8 mouse cellular contexts compared by ENCODE assay signal in the genomic region with DNA sequence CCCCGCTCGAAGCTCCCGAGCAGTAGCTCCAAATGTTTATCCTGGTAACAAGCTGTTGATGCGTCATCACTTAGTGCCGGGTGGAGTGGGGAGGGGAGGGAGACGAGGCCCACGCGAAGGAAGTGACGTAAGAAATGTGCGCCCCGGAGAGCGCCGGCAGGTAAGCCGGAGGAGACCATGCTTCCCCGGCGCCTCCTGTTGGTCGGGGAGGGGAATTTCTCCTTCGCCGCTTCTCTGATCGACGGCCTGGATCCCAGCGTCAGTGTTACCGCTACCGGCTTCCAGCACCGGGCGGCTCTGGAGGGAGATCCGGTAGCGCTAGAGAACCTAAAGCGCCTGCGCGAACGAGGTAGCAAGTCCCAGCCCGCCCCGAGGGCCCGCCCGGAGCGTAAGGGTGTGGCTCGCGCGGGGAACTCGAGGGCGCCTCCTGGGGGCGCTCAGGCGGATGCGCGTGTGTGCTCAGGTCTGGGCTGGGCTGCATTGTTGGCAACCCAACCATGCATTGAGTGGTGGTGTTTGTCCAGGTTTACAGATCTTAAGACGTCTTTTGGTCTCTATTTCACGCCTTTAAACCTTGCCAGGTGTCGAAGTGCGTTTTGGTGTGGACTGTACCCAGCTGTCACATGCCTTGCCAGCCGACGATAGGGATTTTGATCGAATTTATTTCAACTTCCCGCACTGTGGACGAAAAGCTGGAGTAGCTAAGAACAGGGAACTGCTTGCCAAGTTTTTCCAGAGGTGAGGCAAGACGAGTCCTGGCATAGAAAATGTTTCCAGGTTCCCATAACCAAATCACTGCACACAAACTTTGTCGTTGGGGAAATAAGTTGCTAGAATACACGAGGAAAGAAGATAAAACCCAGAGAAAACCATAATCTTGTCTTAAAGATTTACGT. TPM values are rescaled to one million over a fixed set of nuclear protein-coding genes. Genes with fewer than 3 reads are reported as not detected.
DNase-seq lines count a peak whose midpoint lies in the region; ATAC-seq and TF ChIP-seq lines count a peak whose summit lies in the region.

Gene Fdxacb1, plus strand, starts transcription at position 130 of the 896 bp plus-strand sequence.

- H3K4me1 ChIP-seq in heart, embryonic 12.5 days (replicated peaks), result peaks cover 13% of the 10 kb centered on the region
- H3K4me1 ChIP-seq in kidney, postnatal 0 days (replicated peaks; ENCODE audit: insufficient read depth, low read length), result peaks cover 5% of the 10 kb centered on the region; the same call in 1 of the 2 replicates
- H3K4me1 ChIP-seq in liver, embryonic 11.5 days (replicated peaks; ENCODE audit: control insufficient read depth, insufficient read depth, low read length), result peaks cover 8% of the 10 kb centered on the region; the same call in 1 of the 2 replicates
- H3K4me1 ChIP-seq in stomach, embryonic 14.5 days (ENCODE audit: control insufficient read depth, insufficient read depth, low read length), result peaks cover 8% of the 10 kb centered on the region; the same call in 1 of the 2 replicates

- peak; percentile 88 for TF ChIP-seq CTCF in kidney, postnatal 0 days (IDR thresholded peaks at IDR 0.05; ENCODE audit: low read depth)

- H3K9me3 ChIP-seq in heart, embryonic 12.5 days (replicated peaks), result no peaks in the 10 kb centered on the region
- no peaks in the 10 kb centered on the region for H3K9me3 ChIP-seq in kidney, postnatal 0 days (replicated peaks; ENCODE audit: low read length)
- no peaks in the 10 kb centered on the region for H3K9me3 ChIP-seq in liver, embryonic 11.5 days (ENCODE audit: control insufficient read depth, low read length)
- no peaks in the 10 kb centered on the region for H3K9me3 ChIP-seq in stomach, embryonic 14.5 days (ENCODE audit: control insufficient read depth, low read depth, low read length)

- H3K4me3 ChIP-seq in heart, embryonic 12.5 days, result peak within 1 kb of the TSS; percentile 62
- peak within 1 kb of the TSS; percentile 63 for H3K4me3 ChIP-seq in kidney, postnatal 0 days (replicated peaks; ENCODE audit: low read depth, low read length)
- H3K4me3 ChIP-seq in liver, embryonic 11.5 days (ENCODE audit: low read depth, low read length), result peak within 1 kb of the TSS; percentile 64
- H3K4me3 ChIP-seq in stomach, embryonic 14.5 days (ENCODE audit: low read depth, low read length), result peak within 1 kb of the TSS; percentile 45

- peak; percentile 92 for ATAC-seq in erythroid progenitor cell, adult 5-6 weeks (replicated peaks; ENCODE audit: low FRiP score, poor library complexity, severe bottlenecking)
- ATAC-seq in heart, embryonic 12.5 days (ENCODE audit: insufficient number of reproducible peaks, low FRiP score), result peak; percentile 98
- peak; percentile 96 for ATAC-seq in kidney, postnatal 0 days (replicated peaks; ENCODE audit: low FRiP score, low read depth)
- ATAC-seq in liver, embryonic 11.5 days (replicated peaks; ENCODE audit: low FRiP score), result peak; percentile 97
- peak; percentile 97 for ATAC-seq in stomach, embryonic 14.5 days (ENCODE audit: insufficient number of reproducible peaks, insufficient read depth, low FRiP score, low read depth)

- H3K36me3 ChIP-seq in heart, embryonic 12.5 days, result peaks cover 10% of the 10 kb centered on the region
- H3K36me3 ChIP-seq in kidney, postnatal 0 days (ENCODE audit: insufficient read depth, low read length), result 0 out of 2 replicates have a peak, but pooled peaks cover 3% of the 10 kb centered on the region
- no peaks in the 10 kb centered on the region for H3K36me3 ChIP-seq in liver, embryonic 11.5 days (ENCODE audit: control insufficient read depth, insufficient read depth, low read length)
- peaks cover 9% of the 10 kb centered on the region; the same call in 1 of the 2 replicates for H3K36me3 ChIP-seq in stomach, embryonic 14.5 days (ENCODE audit: control insufficient read depth, insufficient read depth, low read length)

- DNase-seq in CD4-positive helper T cell, adult 2 months (ENCODE audit: low read depth, low spot score), result peak; percentile 99
- peak; percentile 96 for DNase-seq in brain, embryonic 18.5 days (ENCODE audit: low read depth, low spot score)
- DNase-seq in kidney, postnatal 0 days (ENCODE audit: low spot score), result peak; percentile 98
- DNase-seq in liver, embryonic 11.5 days (ENCODE audit: low spot score), result peak; percentile 96
- DNase-seq in naive thymus-derived CD4-positive, alpha-beta T cell, adult 2 months (ENCODE audit: low read depth), result peak; percentile 99

- peak within 1 kb of the TSS; percentile 92 for H3K4me2 ChIP-seq in heart, embryonic 12.5 days
- peak within 1 kb of the TSS; percentile 61 for H3K4me2 ChIP-seq in kidney, postnatal 0 days (ENCODE audit: low read length)
- H3K4me2 ChIP-seq in liver, embryonic 11.5 days, result peak within 1 kb of the TSS; percentile 86
- H3K4me2 ChIP-seq in stomach, embryonic 14.5 days (replicated peaks; ENCODE audit: low read depth, low read length), result peak within 1 kb of the TSS; percentile 71

- 3% methylated on average over 59 of the region's 59 CpGs for whole genome bisulfite sequencing in heart, embryonic 12.5 days
- 2% methylated on average over 59 of the region's 59 CpGs for WGBS in kidney, postnatal 0 days
- WGBS in liver, embryonic 11.5 days, result 4% methylated on average over 59 of the region's 59 CpGs
- 3% methylated on average over 59 of the region's 59 CpGs for WGBS in stomach, embryonic 14.5 days

- peak within 1 kb of the TSS; percentile 70 for H3K9ac ChIP-seq in heart, embryonic 12.5 days
- peak within 1 kb of the TSS; percentile 66 for H3K9ac ChIP-seq in kidney, postnatal 0 days (ENCODE audit: low read depth, low read length)
- peak within 1 kb of the TSS; percentile 76 for H3K9ac ChIP-seq in liver, embryonic 11.5 days (ENCODE audit: low read depth, low read length)
- peak within 1 kb of the TSS; percentile 57 for H3K9ac ChIP-seq in stomach, embryonic 14.5 days (replicated peaks; ENCODE audit: low read depth, low read length)

- H3K27me3 ChIP-seq in heart, embryonic 12.5 days (replicated peaks), result no peaks in the 10 kb centered on the region
- H3K27me3 ChIP-seq in kidney, postnatal 0 days (ENCODE audit: insufficient read depth, low read length), result no peaks in the 10 kb centered on the region
- H3K27me3 ChIP-seq in liver, embryonic 11.5 days (replicated peaks; ENCODE audit: control insufficient read depth, insufficient read depth, low read length), result no peaks in the 10 kb centered on the region
- no peaks in the 10 kb centered on the region for H3K27me3 ChIP-seq in stomach, embryonic 14.5 days (ENCODE audit: control insufficient read depth, insufficient read depth, low read length)

- H3K27ac ChIP-seq in heart, embryonic 12.5 days (ENCODE audit: poor library complexity, severe bottlenecking), result peak within 1 kb of the TSS; percentile 91
- H3K27ac ChIP-seq in kidney, postnatal 0 days, result peak within 1 kb of the TSS; percentile 90
- peak within 1 kb of the TSS; percentile 91 for H3K27ac ChIP-seq in liver, embryonic 11.5 days (ENCODE audit: low read depth, low read length)
- H3K27ac ChIP-seq in stomach, embryonic 14.5 days (ENCODE audit: low read length), result peak within 1 kb of the TSS; percentile 92

RNA-seq across cellular contexts. Expression of gene Fdxacb1, which starts in this region (rescaled TPM):
- total RNA-seq in erythroid progenitor cell, adult 5-6 weeks (2015; ENCODE audit: low replicate concordance), result 7.9 and 8.0 TPM in 2 replicates
- 6.8 and 8.2 TPM in 2 replicates for total RNA-seq in erythroid progenitor cell, adult 5-6 weeks (2017; ENCODE audit: low replicate concordance)
- 8.0 and 10.3 TPM in 2 replicates for polyA plus RNA-seq in heart, embryonic 12.5 days (2016; fragmentation: Nextera tagmentation; extraction: Ambion mirVana)
- polyA plus RNA-seq in kidney, postnatal 0 days (2015; fragmentation: Nextera tagmentation; extraction: Ambion mirVana), result 7.9 and 9.3 TPM in 2 replicates
- 15.7 and 16.0 TPM in 2 replicates for polyA plus RNA-seq in liver, embryonic 11.5 days (2014; fragmentation: Nextera tagmentation; extraction: Ambion mirVana)
- 13.7 and 14.0 TPM in 2 replicates for polyA plus RNA-seq in stomach, embryonic 14.5 days (2014; fragmentation: Nextera tagmentation; extraction: Ambion mirVana)

Comparison
In these comparisons a context has a peak if more than half of its experiments do, and no peak if none do; other contexts are left out.
1. Peak in every context shown above with its lines: DNase-seq, ATAC-seq, H3K4me3 ChIP-seq and H3K27ac ChIP-seq.